Comparison of ENCODE assay signal across 10 mouse cellular contexts in the genomic region with DNA sequence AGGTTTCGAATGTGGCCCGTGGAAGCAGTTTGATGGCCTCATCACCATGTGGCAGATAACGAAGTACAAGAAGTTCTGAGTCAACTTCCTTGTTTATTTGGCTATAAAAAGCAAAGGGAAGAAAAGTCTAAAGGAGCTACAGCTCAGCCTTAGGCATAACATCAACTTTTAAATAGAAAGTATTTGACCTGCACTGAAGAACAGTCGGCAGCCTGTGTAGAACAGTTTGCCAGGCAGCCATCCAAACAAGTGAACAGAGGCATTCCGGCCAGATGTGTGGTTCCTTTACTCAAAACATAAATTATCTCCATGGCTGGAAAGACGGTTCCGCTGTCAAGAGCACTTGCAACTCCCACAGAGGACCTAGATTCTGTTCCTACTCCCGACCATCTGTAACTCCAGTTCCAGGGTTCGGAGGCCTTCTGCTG.
DNase-seq lines count a peak whose midpoint lies in the region; ATAC-seq lines count a peak whose summit lies in the region.
"Had no signal": no experiment of that assay in that cellular context is flagged by ENCODE, and none has a peak within 500 bp of the region (broad histone marks: within the 10 kb centered on the region; RNA-seq: fewer than 3 reads in every experiment).

No protein-coding gene starts in this region.

- H3K27me3 ChIP-seq in kidney, embryonic 15.5 days, result no peaks in the 10 kb centered on the region
- H3K27me3 ChIP-seq: embryonic facial prominence, embryonic 13.5 days; midbrain, embryonic 15.5 days had no signal

- no peak overlapping the region for H3K4me2 ChIP-seq in kidney, embryonic 15.5 days
- H3K4me2 ChIP-seq: embryonic facial prominence, embryonic 13.5 days; midbrain, embryonic 15.5 days had no signal

- no peak for ATAC-seq in kidney, embryonic 15.5 days (replicated peaks; ENCODE audit: low FRiP score)
- peak; percentile 46; the same call in 1 of the 2 replicates for ATAC-seq in megakaryocyte, adult 5-6 weeks (ENCODE audit: poor library complexity, severe bottlenecking)
- ATAC-seq: midbrain, embryonic 15.5 days had no signal

- no peak overlapping the region for H3K4me3 ChIP-seq in kidney, embryonic 15.5 days (replicated peaks)
- H3K4me3 ChIP-seq: embryonic facial prominence, embryonic 13.5 days; midbrain, embryonic 15.5 days had no signal

- no peak overlapping the region for H3K9ac ChIP-seq in kidney, embryonic 15.5 days
- H3K9ac ChIP-seq: embryonic facial prominence, embryonic 13.5 days; midbrain, embryonic 15.5 days had no signal

- WGBS in kidney, embryonic 15.5 days, result 20% methylated on average over 9 of the region's 9 CpGs

- no peaks in the 10 kb centered on the region for H3K36me3 ChIP-seq in kidney, embryonic 15.5 days
- H3K36me3 ChIP-seq: embryonic facial prominence, embryonic 13.5 days; midbrain, embryonic 15.5 days had no signal

- H3K9me3 ChIP-seq in kidney, embryonic 15.5 days (replicated peaks), result no peaks in the 10 kb centered on the region
- H3K9me3 ChIP-seq: embryonic facial prominence, embryonic 13.5 days; midbrain, embryonic 15.5 days had no signal

- peak; percentile 48 to 75 for DNase-seq in adrenal gland, adult (ENCODE audit: inconsistent age in 2 of 2, low spot score in 1 of 2)
- DNase-seq in adrenal gland, adult 18-20 months (ENCODE audit: low spot score in 2 of 2), result no peak
- DNase-seq in left cerebral cortex, postnatal 36 days (ENCODE audit: low spot score in 2 of 2), result peak; percentile 14 to 18
- DNase-seq in left cerebral cortex, postnatal 4 days, result no peak
- no peak for DNase-seq in cerebellum, postnatal 4 days (ENCODE audit: low spot score in 2 of 2)
- DNase-seq in embryo, embryonic 10.5 days (ENCODE audit: low spot score), result no peak

- H3K27ac ChIP-seq in kidney, embryonic 15.5 days, result 0 out of 2 replicates have a peak overlapping the region, but pooled peaks have one; percentile 33
- H3K27ac ChIP-seq: embryonic facial prominence, embryonic 13.5 days; midbrain, embryonic 15.5 days had no signal

- intact Hi-C loops in left cerebral cortex, postnatal 36 days (cut with DNase I), result loop anchor here (10.0 kb wide), 1 partner anchor 208 kb away; a partner anchor contains a TSS
- intact Hi-C loops in left cerebral cortex, postnatal 4 days (cut with DNase I), result loop anchor here (10.0 kb wide), 1 partner anchor 178 kb away; no protein-coding TSS in a partner anchor

- H3K4me1 ChIP-seq in kidney, embryonic 15.5 days, result peaks cover 33% of the 10 kb centered on the region

Comparison
In these comparisons a context has a peak if more than half of its experiments do, and no peak if none do; other contexts are left out.
1. DNase-seq: peak in adrenal gland, adult (2 of 2) and left cerebral cortex, postnatal 36 days (2 of 2); none in adrenal gland, adult 18-20 months (0 of 2), left cerebral cortex, postnatal 4 days (single experiment), cerebellum, postnatal 4 days (0 of 2) and embryo, embryonic 10.5 days (single experiment).